Mouse (Mus musculus): ENCODE measurements around the gene Cel.
"Not testable (repeated sequence)": the region's sequence is repeated elsewhere in the genome, so short reads cannot be mapped to it uniquely, and the experiment has no call there.

The Cel gene

DNA sequence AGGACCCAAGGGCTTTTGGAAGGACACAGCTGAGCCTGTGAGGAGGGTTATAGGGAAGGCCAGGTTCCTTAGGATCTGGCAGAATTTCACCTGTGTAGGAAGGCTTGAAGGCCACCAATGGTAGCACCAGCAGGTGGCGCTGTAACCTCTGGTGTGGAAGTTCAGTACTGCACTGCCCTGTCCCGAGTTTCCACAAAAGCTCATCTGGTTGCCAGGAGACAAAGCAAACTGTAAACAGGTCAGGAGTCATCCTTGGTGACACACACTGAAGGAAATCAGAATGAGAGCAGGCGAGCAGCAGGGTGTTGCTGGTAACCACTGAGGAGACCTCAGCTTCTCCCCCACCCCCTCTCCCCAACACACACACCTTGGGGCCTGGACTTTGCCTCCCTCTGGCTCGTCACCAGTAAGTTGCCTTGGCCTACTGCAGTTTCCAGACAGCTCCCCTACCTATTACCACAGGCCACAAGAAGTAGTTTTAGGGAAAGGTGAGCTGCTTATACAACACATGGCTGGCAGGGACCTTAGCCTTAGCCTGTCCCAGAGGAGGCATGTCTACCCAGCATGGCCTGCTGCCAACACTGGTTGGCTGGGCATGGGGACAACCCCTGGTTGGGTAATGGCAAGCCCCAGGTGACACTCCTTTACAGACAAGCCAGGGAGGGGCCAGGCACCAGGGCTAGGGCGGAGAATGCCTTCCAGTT is 45.8 kb downstream of the Cel start:
- peak; percentile 78 for DNase-seq

DNA sequence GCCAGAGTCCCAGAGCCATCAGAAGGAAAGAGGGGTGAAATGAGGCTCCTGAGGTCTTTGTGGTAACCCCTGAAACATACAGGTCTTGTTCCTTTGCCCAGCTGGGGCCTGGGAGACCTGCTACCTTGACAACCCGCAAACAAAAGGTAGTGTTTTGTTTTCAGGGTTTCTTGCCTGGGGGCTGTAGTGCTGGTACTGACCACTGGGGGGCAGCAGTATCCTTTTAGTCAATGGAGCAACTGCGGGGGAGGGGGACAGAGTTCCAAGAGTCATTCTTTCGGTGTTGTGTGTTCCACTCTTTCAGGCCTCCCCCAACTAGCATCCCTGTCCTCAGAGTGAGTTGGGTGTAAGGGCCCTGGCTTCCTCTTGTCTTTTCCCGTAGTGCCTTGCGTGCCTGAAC is 48.7 kb downstream of the Cel start:
- peak; percentile 77 for DNase-seq

- no peak for DNase-seq
These were observed 49.5 kb downstream of the Cel start for GRCm38 (mm10) chr2:28513431-28514370.

GRCm38 (mm10) chr2:28512798-28513401 is 50.3 kb downstream of the Cel start, which contains the start of gene Ralgds:
Ralgds (plus strand) TSS chr2:28513125.
- peak; percentile 62 for DNase-seq

DNA sequence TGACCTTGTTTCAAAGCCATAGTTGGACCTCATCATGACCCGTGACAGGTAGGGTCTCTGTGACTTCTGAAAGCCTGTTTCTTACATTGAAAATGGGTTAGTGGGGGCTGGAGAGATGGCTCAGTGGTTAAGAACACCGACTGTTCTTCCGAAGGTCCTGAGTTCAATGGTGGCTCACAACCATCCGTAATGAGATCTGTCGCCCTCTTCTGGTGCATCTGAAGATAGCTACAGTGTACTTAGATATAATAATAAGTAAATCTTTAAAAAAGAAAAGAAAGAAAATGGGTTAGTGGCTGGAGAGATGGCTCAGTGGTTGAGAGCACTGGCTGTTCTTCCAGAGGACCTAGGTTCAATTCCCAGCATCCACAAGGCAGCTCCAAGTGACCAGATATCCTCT is 51.6 kb downstream of the Cel start:
- DNase-seq, result not testable (repeated sequence)

DNA sequence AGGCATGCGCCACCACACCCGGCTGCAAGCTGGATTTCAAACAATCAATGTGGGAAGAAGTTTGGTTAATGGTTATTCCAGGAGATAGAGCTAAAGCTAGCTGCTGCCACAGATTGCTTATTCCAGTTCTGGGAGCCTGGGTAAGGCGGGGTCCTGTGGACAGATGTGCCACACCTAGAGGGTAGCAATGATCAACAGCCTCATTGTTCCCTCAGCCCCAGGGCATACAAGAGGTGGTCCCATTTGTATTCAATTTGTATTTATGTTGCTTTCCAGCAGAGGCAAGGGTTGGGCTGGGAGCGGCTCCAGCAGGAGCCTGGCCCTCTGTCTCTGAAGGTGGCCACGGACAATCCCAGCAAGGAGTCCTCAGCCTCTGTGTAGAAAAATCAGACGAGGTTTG is 56.9 kb downstream of the Cel start:
- no peak for DNase-seq

DNA sequence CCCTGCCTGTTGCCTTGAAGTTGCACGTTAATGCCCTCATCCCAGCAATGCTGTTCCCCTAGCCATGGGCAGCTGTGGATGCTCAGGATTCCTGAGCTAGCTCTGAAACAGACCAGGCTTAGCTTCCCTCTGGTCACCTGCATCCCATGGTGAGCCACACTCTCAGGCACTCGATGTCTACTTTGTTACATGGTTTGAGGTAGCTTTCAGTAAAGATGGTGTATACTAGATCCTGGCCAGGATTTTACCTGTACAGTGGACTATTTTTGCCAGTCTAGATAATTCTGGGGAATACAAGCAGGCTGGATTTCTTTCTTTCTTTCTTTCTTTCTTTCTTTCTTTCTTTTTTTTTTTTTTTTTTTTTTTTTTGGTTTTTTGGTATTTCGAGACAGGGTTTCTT is 57.4 kb downstream of the Cel start, which contains the start of gene Gm10134:
Gene Gm10134, plus strand, starts transcription at position 301 of the 400 bp plus-strand sequence.
- DNase-seq, result no peak

All from liver (tissue).